In genomic region chr4:108357458-108357857, GRCm38 (mm10) we compare ENCODE assay signal across 21 mouse cellular contexts. TPM values are rescaled to one million over a fixed set of nuclear protein-coding genes. Genes with fewer than 3 reads are reported as not detected.
DNase-seq lines count a peak whose midpoint lies in the region.
"Had no signal": no experiment of that assay in that cellular context is flagged by ENCODE, and none has a peak within 500 bp of the region (broad histone marks: within the 10 kb centered on the region; RNA-seq: fewer than 3 reads in every experiment).

No protein-coding gene starts in this region.

- H3K9me3 ChIP-seq in heart, embryonic 10.5 days, result no peaks in the 10 kb centered on the region
- H3K9me3 ChIP-seq: forebrain, embryonic 15.5 days; hindbrain, embryonic 13.5 days had no signal

- peaks cover 70% of the 10 kb centered on the region for H3K4me1 ChIP-seq in heart, embryonic 10.5 days

- no peaks in the 10 kb centered on the region for H3K36me3 ChIP-seq in heart, embryonic 10.5 days
- H3K36me3 ChIP-seq: forebrain, embryonic 15.5 days; hindbrain, embryonic 13.5 days had no signal

- no peak overlapping the region for H3K4me3 ChIP-seq in heart, embryonic 10.5 days
- H3K4me3 ChIP-seq: forebrain, embryonic 15.5 days; hindbrain, embryonic 13.5 days had no signal

- 90% methylated on average over 8 of the region's 8 CpGs for WGBS in heart, embryonic 10.5 days

- DNase-seq in heart, embryonic 10.5 days (ENCODE audit: low spot score), result no peak
- DNase-seq in heart, postnatal 36 days, result no peak
- DNase-seq in kidney, adult 9 months, result peak; percentile 46
- DNase-seq in kidney, postnatal 10 days, result no peak
- DNase-seq in urinary bladder, postnatal 14 days (ENCODE audit: low spot score), result peak; percentile 17
- DNase-seq in urinary bladder, adult 2 months (ENCODE audit: low spot score), result no peak
- no peak for DNase-seq in cerebellum, adult 9-10 months
- DNase-seq: adrenal gland, postnatal 14 days; cerebellum, adult 11-12 months; cerebellum, adult 9-11 months; cerebellum, postnatal 36 days; gastrocnemius, postnatal 36 days; heart, adult 11 months; heart, postnatal 10 days had no signal

- H3K27me3 ChIP-seq in heart, embryonic 10.5 days (ENCODE audit: insufficient read depth, poor library complexity, severe bottlenecking), result no peaks in the 10 kb centered on the region
- H3K27me3 ChIP-seq: forebrain, embryonic 15.5 days; hindbrain, embryonic 13.5 days had no signal

- H3K27ac ChIP-seq in heart, embryonic 10.5 days, result peak overlapping the region; percentile 16; the same call in 1 of the 2 replicates
- H3K27ac ChIP-seq: forebrain, embryonic 15.5 days had no signal

- intact Hi-C loops in heart, postnatal 36 days (cut with DNase I), result no loop called here

RNA-seq across cellular contexts. Expression of gene Shisal2a, which starts 25.7 kb away (rescaled TPM):
- 3.0 and 3.5 TPM in 2 replicates for polyA plus RNA-seq in heart, embryonic 10.5 days (2016; fragmentation: Nextera tagmentation; extraction: Ambion mirVana)
- not detected for total RNA-seq in heart, postnatal 36 days (2021)
- 0.15 TPM in 1 of 2 replicates, not detected in the other for polyA plus RNA-seq in urinary bladder, adult 2 months (2012; rRNA removed)
- total RNA-seq: gastrocnemius, adult 8-10 months; gastrocnemius, postnatal 36 days; heart, postnatal 10 days; hematopoietic stem cell, adult 5-6 weeks; MEL had no signal
- polyA plus RNA-seq: activated CD4-positive, CD25-positive, alpha-beta regulatory T cell, adult 4 months; C2C12 had no signal

RNA-seq across cellular contexts. Expression of gene Coa7, which starts 29.5 kb away (rescaled TPM):
- 58.4 and 61.1 TPM in 2 replicates for polyA plus RNA-seq in heart, embryonic 10.5 days (2016; fragmentation: Nextera tagmentation; extraction: Ambion mirVana)
- 10 to 100 TPM; 31.8 to 38.1 TPM for total RNA-seq in heart, postnatal 36 days (2021)
- polyA plus RNA-seq in urinary bladder, adult 2 months (2012; rRNA removed), result 11.9 and 12.3 TPM in 2 replicates

RNA-seq across cellular contexts. Expression of gene Gpx7, which starts 49.3 kb away (rescaled TPM):
- polyA plus RNA-seq in heart, embryonic 10.5 days (2016; fragmentation: Nextera tagmentation; extraction: Ambion mirVana), result 54.3 and 58.8 TPM in 2 replicates
- total RNA-seq in heart, postnatal 36 days (2021), result 1 to 10 TPM; 8.9 to 9.9 TPM
- polyA plus RNA-seq in urinary bladder, adult 2 months (2012; rRNA removed), result 34.5 and 34.8 TPM in 2 replicates
- total RNA-seq: MEL had no signal
- polyA plus RNA-seq: C2C12 had no signal

RNA-seq across cellular contexts. Expression of gene Zyg11b, which starts 56.6 kb away (rescaled TPM):
- 7.8 and 9.9 TPM in 2 replicates for polyA plus RNA-seq in heart, embryonic 10.5 days (2016; fragmentation: Nextera tagmentation; extraction: Ambion mirVana)
- total RNA-seq in heart, postnatal 36 days (2021), result 10 to 100 TPM; 37.8 to 39.9 TPM
- 15.3 and 17.4 TPM in 2 replicates for polyA plus RNA-seq in urinary bladder, adult 2 months (2012; rRNA removed)

Comparison
In these comparisons a context has a peak if more than half of its experiments do, and no peak if none do; other contexts are left out.
1. DNase-seq: peak in kidney, adult 9 months (single experiment) and urinary bladder, postnatal 14 days (single experiment); none in heart, embryonic 10.5 days (single experiment), heart, postnatal 36 days (0 of 2), kidney, postnatal 10 days (single experiment), urinary bladder, adult 2 months (single experiment) and cerebellum, adult 9-10 months (single experiment).